Mouse (Mus musculus) cerebellum, adult 2 months (tissue): ENCODE results near the gene Asap2.

ENCODE experiments used
- CTCF ChIP-seq: fragments of 200-500 bp; IDR thresholded peaks from 2 replicates; pipeline ENCODE4 v1.5.1; 2011; ENCODE audit warnings: low read depth, mild to moderate bottlenecking, control low read depth, low read length, moderate library complexity, borderline replicate concordance; ENCODE audit not compliant: insufficient read depth
- POLR2A ChIP-seq: fragments of 200-500 bp; IDR thresholded peaks from 2 replicates; pipeline ENCODE4 v1.6.1; 2011; ENCODE audit warnings: low read length, control low read depth, borderline replicate concordance; ENCODE audit not compliant: insufficient read depth

GRCm38 (mm10) chr12:21130274-21130823 lies 140.1 kb downstream of the Asap2 start:
- TF ChIP-seq CTCF, result no peak
- no peak for TF ChIP-seq POLR2A
